Mouse (Mus musculus) forebrain, embryonic 15.5 days (tissue): ENCODE results near the gene Itgal. TPM values are rescaled to one million over a fixed set of nuclear protein-coding genes. Genes with fewer than 3 reads are reported as not detected.
"Not testable (repeated sequence)": the region's sequence is repeated elsewhere in the genome, so short reads cannot be mapped to it uniquely, and the experiment has no call there.

Source experiments
- ATAC-seq: fragments of 200-750 bp; cut with Nextera tagmentation; replicated peaks from 2 replicates; pipeline ENCODE4 v1.8.0; 2017; ENCODE audit warnings: mild to moderate bottlenecking, moderate TSS enrichment, moderate library complexity
- H3K27ac ChIP-seq: fragments of 300-500 bp; sonication (generic); replicated peaks from 2 replicates; pipeline ENCODE4 v1.5.1; 2015; ENCODE audit warnings: mild to moderate bottlenecking, inconsistent platforms
- H3K27me3 ChIP-seq: fragments of 300-500 bp; sonication (generic); 2 replicates; pipeline ENCODE4 v1.6.1; 2015; ENCODE audit warnings: inconsistent platforms
- H3K36me3 ChIP-seq: fragments of 300-500 bp; sonication (generic); 2 replicates; pipeline ENCODE4 v1.6.1; 2015; ENCODE audit warnings: mild to moderate bottlenecking, inconsistent platforms
- H3K4me1 ChIP-seq: fragments of 300-500 bp; sonication (generic); 2 replicates; pipeline ENCODE4 v1.6.1; 2015; ENCODE audit warnings: inconsistent platforms
- H3K4me2 ChIP-seq: fragments of 300-500 bp; sonication (generic); replicated peaks from 2 replicates; pipeline ENCODE4 v1.6.1; 2015; ENCODE audit warnings: mild to moderate bottlenecking, inconsistent platforms
- H3K4me3 ChIP-seq: fragments of 300-500 bp; sonication (generic); 2 replicates; pipeline ENCODE4 v1.5.1; 2015; ENCODE audit warnings: mild to moderate bottlenecking, inconsistent platforms
- H3K9ac ChIP-seq: fragments of 300-500 bp; sonication (generic); replicated peaks from 2 replicates; pipeline ENCODE4 v1.6.1; 2015; ENCODE audit warnings: mild to moderate bottlenecking, inconsistent platforms
- H3K9me3 ChIP-seq: fragments of 300-500 bp; sonication (generic); 2 replicates; pipeline ENCODE4 v1.6.1; 2016; ENCODE audit warnings: inconsistent platforms
- WGBS: fragments of 180-500 bp; shearing (Covaris S2); methylation state at CpG from one replicate; pipeline ENCODE4 v1.1.7; 2015; ENCODE audit warnings: mixed read lengths; 5-methylcytosine and 5-hydroxymethylcytosine counted together
- polyA plus RNA-seq: library from polyadenylated mRNA; unstranded; fragments of >200 nt; fragmentation: Nextera tagmentation; extraction: Ambion mirVana; gene quantifications from 2 replicates; pipeline ENCODE4 v1.2.1, GENCODE M21; 2015

The Itgal gene
- polyA plus RNA-seq, 1 experiment from 2014 or later: 0.28 TPM

- H3K9me3 ChIP-seq: no peaks in the 10 kb centered on the region
- H3K9ac ChIP-seq: no peak overlapping the region
- no peak overlapping the region for H3K27ac ChIP-seq
- 88% methylated on average over 7 of the region's 7 CpGs for WGBS
- no peak overlapping the region for H3K4me3 ChIP-seq
- ATAC-seq: no peak
- no peaks in the 10 kb centered on the region for H3K27me3 ChIP-seq
- H3K36me3 ChIP-seq: no peaks in the 10 kb centered on the region
- no peaks in the 10 kb centered on the region for H3K4me1 ChIP-seq
- H3K4me2 ChIP-seq: no peak overlapping the region
Observed at GRCm38 (mm10) chr7:127324944-127325343, 28.9 kb downstream of the Itgal start.

- Histone ChIP-seq H3K27ac (no peak overlapping the region), H3K4me3 (no peak overlapping the region), H3K9ac (no peak overlapping the region), H3K36me3 (no peaks in the 10 kb centered on the region), H3K27me3 (no peaks in the 10 kb centered on the region), H3K4me1 (no peaks in the 10 kb centered on the region), H3K4me2 (no peak overlapping the region), H3K9me3 (no peaks in the 10 kb centered on the region)
- 93% methylated on average over 8 of the region's 8 CpGs for WGBS
- no peak for ATAC-seq
Observed at GRCm38 (mm10) chr7:127325550-127325949, 29.5 kb downstream of the Itgal start.

GRCm38 (mm10) chr7:127326685-127327084, 30.6 kb downstream of the Itgal start:
- Histone ChIP-seq H3K9me3 (no peaks in the 10 kb centered on the region), H3K4me3 (no peak overlapping the region), H3K27me3 (no peaks in the 10 kb centered on the region), H3K4me2 (no peak overlapping the region), H3K9ac (no peak overlapping the region), H3K4me1 (no peaks in the 10 kb centered on the region), H3K36me3 (no peaks in the 10 kb centered on the region), H3K27ac (no peak overlapping the region)
- WGBS: 53% methylated on average over 2 of the region's 2 CpGs
- ATAC-seq: peak; percentile 61; the same call in 1 of the 2 replicates

- no peak overlapping the region for H3K4me3 ChIP-seq
- 82% methylated on average over 6 of the region's 6 CpGs for WGBS
- no peak for ATAC-seq
- no peaks in the 10 kb centered on the region for H3K4me1 ChIP-seq
- H3K27ac ChIP-seq: no peak overlapping the region
- H3K4me2 ChIP-seq: no peak overlapping the region
- no peak overlapping the region for H3K9ac ChIP-seq
- no peaks in the 10 kb centered on the region for H3K36me3 ChIP-seq
- H3K9me3 ChIP-seq: no peaks in the 10 kb centered on the region
- H3K27me3 ChIP-seq: no peaks in the 10 kb centered on the region
Observed at GRCm38 (mm10) chr7:127333240-127333639, 37.2 kb downstream of the Itgal start.

GRCm38 (mm10) chr7:127335604-127336003, 39.5 kb downstream of the Itgal start:
- no peaks in the 10 kb centered on the region for H3K9me3 ChIP-seq
- no peaks in the 10 kb centered on the region for H3K4me1 ChIP-seq
- no peak overlapping the region for H3K27ac ChIP-seq
- no peak for ATAC-seq
- no peak overlapping the region for H3K4me3 ChIP-seq
- H3K36me3 ChIP-seq: no peaks in the 10 kb centered on the region
- no peaks in the 10 kb centered on the region for H3K27me3 ChIP-seq
- H3K4me2 ChIP-seq: no peak overlapping the region
- WGBS: 91% methylated on average over 4 of the region's 4 CpGs
- no peak overlapping the region for H3K9ac ChIP-seq

- 77% methylated on average over 4 of the region's 4 CpGs for WGBS
- H3K9ac ChIP-seq: no peak overlapping the region
- no peaks in the 10 kb centered on the region for H3K27me3 ChIP-seq
- H3K4me3 ChIP-seq: no peak overlapping the region
- no peak overlapping the region for H3K27ac ChIP-seq
- no peaks in the 10 kb centered on the region for H3K4me1 ChIP-seq
- H3K4me2 ChIP-seq: no peak overlapping the region
- H3K36me3 ChIP-seq: no peaks in the 10 kb centered on the region
- no peaks in the 10 kb centered on the region for H3K9me3 ChIP-seq
- no peak for ATAC-seq
Observed at GRCm38 (mm10) chr7:127337636-127338035, 41.6 kb downstream of the Itgal start.

- Histone ChIP-seq H3K4me3 (no peak overlapping the region), H3K9me3 (no peaks in the 10 kb centered on the region), H3K4me2 (no peak overlapping the region), H3K9ac (no peak overlapping the region), H3K27ac (no peak overlapping the region), H3K36me3 (no peaks in the 10 kb centered on the region; the same call in 1 of the 2 replicates), H3K27me3 (no peaks in the 10 kb centered on the region), H3K4me1 (peaks cover 11% of the 10 kb centered on the region)
- ATAC-seq: no peak
- 97% methylated on average over 8 of the region's 8 CpGs for WGBS
Observed at GRCm38 (mm10) chr7:127341356-127341755, 45.3 kb downstream of the Itgal start.

- not testable (repeated sequence) for H3K36me3 ChIP-seq, H3K4me3 ChIP-seq, H3K9ac ChIP-seq, H3K4me2 ChIP-seq, H3K27me3 ChIP-seq, H3K9me3 ChIP-seq, H3K27ac ChIP-seq, ATAC-seq
- WGBS: 95% methylated on average over 6 of the region's 6 CpGs
- peaks cover 16% of the 10 kb centered on the region for H3K4me1 ChIP-seq
Observed at GRCm38 (mm10) chr7:127341861-127342260, 45.8 kb downstream of the Itgal start.

- WGBS: 74% methylated on average over 4 of the region's 4 CpGs
- no peak overlapping the region for H3K9ac ChIP-seq
Observed at GRCm38 (mm10) chr7:127342332-127342731, 46.3 kb downstream of the Itgal start.

GRCm38 (mm10) chr7:127342888-127343287, 46.8 kb downstream of the Itgal start:
- Histone ChIP-seq H3K27me3 (no peaks in the 10 kb centered on the region), H3K36me3 (no peaks in the 10 kb centered on the region; the same call in 1 of the 2 replicates), H3K4me2 (no peak overlapping the region), H3K4me3 (no peak overlapping the region), H3K9ac (no peak overlapping the region), H3K27ac (no peak overlapping the region), H3K4me1 (peaks cover 19% of the 10 kb centered on the region), H3K9me3 (no peaks in the 10 kb centered on the region)
- no peak for ATAC-seq
- 90% methylated on average over 7 of the region's 7 CpGs for WGBS

More at GRCm38 (mm10) chr7:127342332-127342731, 46.3 kb downstream of the Itgal start:
- H3K4me3 ChIP-seq: no peak overlapping the region
- no peaks in the 10 kb centered on the region for H3K27me3 ChIP-seq
- no peak for ATAC-seq
- H3K9me3 ChIP-seq: no peaks in the 10 kb centered on the region
- no peak overlapping the region for H3K4me2 ChIP-seq
- peaks cover 19% of the 10 kb centered on the region for H3K4me1 ChIP-seq
- H3K27ac ChIP-seq: no peak overlapping the region
- H3K36me3 ChIP-seq: no peaks in the 10 kb centered on the region; the same call in 1 of the 2 replicates

GRCm38 (mm10) chr7:127343351-127344019, 47.4 kb downstream of the Itgal start:
- H3K9ac ChIP-seq: no peak overlapping the region
- H3K4me1 ChIP-seq: peaks cover 19% of the 10 kb centered on the region
- H3K9me3 ChIP-seq: no peaks in the 10 kb centered on the region
- 94% methylated on average over 38 of the region's 38 CpGs for WGBS
- no peak overlapping the region for H3K4me3 ChIP-seq
- H3K27ac ChIP-seq: no peak overlapping the region
- no peaks in the 10 kb centered on the region; the same call in 1 of the 2 replicates for H3K36me3 ChIP-seq
- no peak overlapping the region for H3K4me2 ChIP-seq
- ATAC-seq: no peak
- H3K27me3 ChIP-seq: no peaks in the 10 kb centered on the region

- no peak for ATAC-seq
- Histone ChIP-seq H3K4me2 (peak overlapping the region; percentile 83), H3K27me3 (no peaks in the 10 kb centered on the region), H3K4me3 (peak overlapping the region; percentile 94), H3K4me1 (peaks cover 19% of the 10 kb centered on the region), H3K36me3 (no peaks in the 10 kb centered on the region; the same call in 1 of the 2 replicates), H3K9me3 (no peaks in the 10 kb centered on the region), H3K9ac (peak overlapping the region; percentile 72), H3K27ac (no peak overlapping the region)
- WGBS: 91% methylated on average over 8 of the region's 8 CpGs
Observed at GRCm38 (mm10) chr7:127344371-127344770, 48.3 kb downstream of the Itgal start.

- Histone ChIP-seq H3K4me2 (peak overlapping the region; percentile 83), H3K27me3 (no peaks in the 10 kb centered on the region), H3K4me1 (peaks cover 19% of the 10 kb centered on the region), H3K9ac (peak overlapping the region; percentile 72), H3K27ac (peak overlapping the region; percentile 90), H3K4me3 (peak overlapping the region; percentile 94), H3K36me3 (no peaks in the 10 kb centered on the region; the same call in 1 of the 2 replicates), H3K9me3 (no peaks in the 10 kb centered on the region)
- peak; percentile 32 for ATAC-seq
- WGBS: under 1% methylated on average over 42 of the region's 42 CpGs
Observed at GRCm38 (mm10) chr7:127345092-127345491, 49.0 kb downstream of the Itgal start.
